Mouse (Mus musculus) testis, adult 2 months (tissue): ENCODE data around the gene Tpk1.

ENCODE experiments used
- CTCF ChIP-seq: fragments of 200-500 bp; IDR thresholded peaks from 2 replicates; pipeline ENCODE4 v1.5.1; 2012; ENCODE audit warnings: low read depth, mild to moderate bottlenecking, inconsistent platforms, low read length, moderate library complexity; ENCODE audit not compliant: control insufficient read depth, insufficient read depth, insufficient replicate concordance
- POLR2A ChIP-seq: fragments of 200-500 bp; IDR thresholded peaks from 2 replicates; pipeline ENCODE4 v1.6.1; 2012; ENCODE audit warnings: low read depth, mild to moderate bottlenecking, inconsistent platforms, low read length, moderate library complexity; ENCODE audit not compliant: control insufficient read depth

GRCm38 (mm10) chr6:43476406-43476805 lies 189.7 kb downstream of the Tpk1 start:
- TF ChIP-seq CTCF (no peak), POLR2A (no peak)
